Mouse (Mus musculus) effector memory CD4-positive, alpha-beta T cell, adult 7 months (primary cell): ENCODE measurements around the gene Vmn2r59. TPM values are rescaled to one million over a fixed set of nuclear protein-coding genes. Genes with fewer than 3 reads are reported as not detected.

Experiments used
- polyA plus RNA-seq: library from polyadenylated mRNA; unstranded; fragments of 100-300 nt; shearing (Covaris generic); gene quantifications from one replicate; pipeline ENCODE4 v1.2.1, GENCODE M21; 2017

The Vmn2r59 gene
- 0.11 TPM for polyA plus RNA-seq

GRCm38 (mm10) chr7:42058923-42059322, at the start of gene Vmn2r59:
TSS of gene Vmn2r59 (minus strand) at chr7:42059023.

GRCm38 (mm10) chr7:42107470-42107869, 48.6 kb upstream of the Vmn2r59 start, which contains the start of gene Vmn2r60:
TSS of gene Vmn2r60 (plus strand) at chr7:42107770.

Other genes starting within 250 kb of the Vmn2r59 start
- not detected for gene Vmn2r58, start 186.3 kb downstream of the Vmn2r59 start, polyA plus RNA-seq
- 0.06 TPM for gene Vmn2r60, start 48.7 kb upstream of the Vmn2r59 start, polyA plus RNA-seq
- gene Vmn2r61, start 201.0 kb upstream of the Vmn2r59 start, polyA plus RNA-seq = not detected